Mouse (Mus musculus): ENCODE data around the gene Ccdc91. TPM values are rescaled to one million over a fixed set of nuclear protein-coding genes. Genes with fewer than 3 reads are reported as not detected.

Ccdc91 gene
- 41.8 and 44.6 TPM in 2 replicates for polyA plus RNA-seq (2015; fragmentation: Nextera tagmentation; extraction: Ambion mirVana)

DNA sequence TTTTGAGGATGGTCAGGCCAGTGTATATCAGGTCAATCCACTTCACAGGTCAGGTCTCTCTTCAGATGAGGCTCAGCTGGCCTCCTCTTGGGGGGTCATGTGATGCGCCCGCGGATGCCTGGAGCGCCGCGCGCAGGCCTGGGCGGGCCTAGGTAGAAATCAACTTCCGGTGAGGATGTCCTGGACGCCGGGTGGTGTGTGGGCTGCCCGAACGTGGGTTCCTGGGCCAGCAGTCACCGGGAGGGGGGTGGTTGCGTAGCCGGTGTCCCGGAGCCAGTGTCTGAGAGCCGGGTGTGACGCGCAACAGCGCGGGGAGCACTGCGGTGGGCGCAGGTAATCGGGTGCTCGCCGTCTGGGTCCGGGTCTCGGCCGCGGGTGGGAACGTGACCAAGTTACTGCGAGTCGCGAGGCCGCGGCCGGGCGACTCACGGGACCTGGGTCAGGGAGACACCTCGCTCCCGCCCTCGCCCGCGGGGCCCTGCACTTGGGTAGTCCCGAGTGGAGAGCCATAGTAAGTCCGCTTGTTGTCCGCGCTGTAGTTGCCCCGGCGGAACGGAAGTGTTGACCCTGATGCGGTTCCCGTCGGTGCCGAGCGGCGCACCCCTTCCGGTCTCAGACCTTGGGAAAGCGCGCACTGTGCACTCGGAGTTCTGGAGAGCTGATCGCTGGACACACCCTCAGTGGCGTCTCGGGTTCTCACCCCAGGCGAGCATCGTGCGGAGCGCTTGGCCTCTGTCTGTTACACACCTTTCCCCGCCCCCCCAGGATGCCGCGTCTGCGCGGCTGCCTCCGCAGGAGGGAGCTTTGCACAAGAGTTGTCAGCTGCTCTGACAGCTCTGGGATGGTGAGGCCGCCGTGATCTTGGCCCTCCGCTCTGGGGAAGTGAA is at the start of gene Ccdc91:
Gene Ccdc91 (plus strand): TSS at position 102 of the 887 bp plus-strand sequence.
- H3K27me3 ChIP-seq, result no peaks in the 10 kb centered on the region
- H3K9me3 ChIP-seq, result no peaks in the 10 kb centered on the region
- peak within 1 kb of the TSS; percentile 88 for H3K4me2 ChIP-seq
- peak within 1 kb of the TSS; percentile 90 for H3K9ac ChIP-seq
- peak; percentile 98 for ATAC-seq (ENCODE audit: low read depth)
- H3K4me1 ChIP-seq (replicated peaks), result peaks cover 6% of the 10 kb centered on the region
- peak within 1 kb of the TSS; percentile 87 for H3K27ac ChIP-seq (replicated peaks)
- WGBS, result under 1% methylated on average over 67 of the region's 78 CpGs
- H3K4me3 ChIP-seq, result peak within 1 kb of the TSS; percentile 76
- H3K36me3 ChIP-seq, result no peaks in the 10 kb centered on the region

DNA sequence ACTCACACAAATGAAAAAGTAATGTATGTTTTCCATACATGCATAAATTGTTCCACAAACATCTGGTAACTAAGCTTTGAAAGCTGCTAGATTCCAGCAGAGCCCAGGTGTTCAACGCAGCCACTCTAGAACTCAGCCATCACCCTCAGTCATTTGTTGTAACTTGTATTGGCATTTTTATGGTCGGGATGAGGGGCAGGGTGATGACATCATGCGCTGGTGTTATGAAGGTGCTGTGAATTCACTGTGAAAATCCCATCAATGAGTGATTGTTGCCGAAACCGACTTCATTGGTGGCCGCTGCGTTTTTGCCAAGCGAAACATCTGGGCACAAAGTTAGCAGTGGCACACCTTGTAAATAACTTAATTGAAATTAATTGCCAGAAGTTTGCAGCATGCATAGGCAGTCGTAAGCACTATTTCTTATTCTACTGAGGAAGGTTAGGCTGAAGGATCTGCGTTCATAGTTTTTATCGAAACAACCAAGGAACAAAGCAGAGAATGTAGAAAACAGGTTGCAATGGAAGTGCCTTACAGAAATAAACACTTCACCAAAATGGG is 48.6 kb upstream of the Ccdc91 start:
- no peak overlapping the region for H3K4me3 ChIP-seq
- no peak overlapping the region for H3K9ac ChIP-seq
- H3K4me2 ChIP-seq, result no peak overlapping the region
- no peaks in the 10 kb centered on the region for H3K27me3 ChIP-seq
- WGBS, result 83% methylated on average over 11 of the region's 11 CpGs
- H3K4me1 ChIP-seq (replicated peaks), result no peaks in the 10 kb centered on the region
- no peak for ATAC-seq (ENCODE audit: low read depth)
- H3K36me3 ChIP-seq, result no peaks in the 10 kb centered on the region
- H3K27ac ChIP-seq (replicated peaks), result no peak overlapping the region
- H3K9me3 ChIP-seq, result no peaks in the 10 kb centered on the region

DNA sequence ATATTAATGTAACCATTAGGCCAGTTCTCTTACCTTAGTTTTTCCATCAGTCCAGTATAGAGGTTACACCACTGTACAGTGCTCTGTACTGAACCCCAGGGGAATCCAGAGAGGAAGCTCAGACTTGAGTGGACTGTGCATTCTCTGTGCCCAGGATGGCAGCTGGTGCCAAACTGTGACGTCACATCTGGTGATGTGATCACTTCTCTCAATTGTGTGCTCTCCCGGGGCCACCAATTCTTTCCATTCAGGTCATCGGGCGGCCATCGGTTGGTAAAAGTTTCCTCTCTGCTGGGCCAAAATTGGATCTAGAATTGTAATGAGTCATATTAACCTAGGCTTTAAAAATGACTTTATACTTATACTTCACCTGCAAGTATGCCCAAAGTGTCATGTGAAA is 19.9 kb upstream of the Ccdc91 start:
- WGBS, result 88% methylated on average over 5 of the region's 5 CpGs
- no peak for ATAC-seq (ENCODE audit: low read depth)

DNA sequence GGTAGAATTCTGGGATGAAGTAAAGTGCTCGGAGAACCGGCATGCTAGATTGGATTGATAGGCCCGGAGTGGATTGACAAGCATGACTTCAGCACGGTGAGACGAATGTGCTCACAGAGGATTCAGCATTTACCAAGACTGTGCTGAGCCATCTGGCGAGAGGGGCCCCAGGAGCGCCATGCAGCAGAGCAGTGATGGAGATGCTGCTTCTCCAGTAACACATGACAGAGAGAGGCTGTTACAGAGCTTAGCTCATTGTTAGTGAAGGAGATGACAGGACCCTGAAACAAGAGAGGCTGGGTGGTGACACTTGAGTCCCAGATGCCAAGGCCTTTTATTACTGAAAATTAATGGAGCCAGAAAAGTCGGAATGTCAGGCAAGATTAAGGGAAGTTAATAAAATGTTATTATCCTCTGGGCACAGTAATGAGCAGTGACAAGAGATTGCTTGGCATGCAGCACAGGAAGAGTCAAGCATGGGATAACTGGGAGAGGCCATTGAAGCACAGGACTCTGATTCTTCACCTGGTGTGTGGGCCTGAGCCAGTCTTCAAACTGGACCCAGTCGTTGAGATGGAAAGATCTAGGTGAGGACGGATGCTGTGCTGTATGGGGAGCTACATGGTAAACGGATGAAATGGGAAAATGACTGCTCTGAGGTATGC is 16.9 kb upstream of the Ccdc91 start:
- Histone ChIP-seq H3K27me3 (no peaks in the 10 kb centered on the region), H3K9me3 (no peaks in the 10 kb centered on the region), H3K4me1 (replicated peaks) (no peaks in the 10 kb centered on the region), H3K36me3 (no peaks in the 10 kb centered on the region), H3K4me3 (no peak overlapping the region), H3K4me2 (no peak overlapping the region), H3K27ac (replicated peaks) (no peak overlapping the region), H3K9ac (no peak overlapping the region)
- WGBS, result 81% methylated on average over 11 of the region's 11 CpGs
- ATAC-seq (ENCODE audit: low read depth), result no peak

More for the DNA sequence above, 19.9 kb upstream of the Ccdc91 start:
- peaks cover 5% of the 10 kb centered on the region; the same call in 1 of the 2 replicates for H3K9me3 ChIP-seq
- H3K4me2 ChIP-seq, result no peak overlapping the region
- no peak overlapping the region for H3K9ac ChIP-seq
- no peak overlapping the region for H3K4me3 ChIP-seq
- no peaks in the 10 kb centered on the region for H3K36me3 ChIP-seq
- H3K4me1 ChIP-seq (replicated peaks), result no peaks in the 10 kb centered on the region
- H3K27me3 ChIP-seq, result no peaks in the 10 kb centered on the region
- H3K27ac ChIP-seq (replicated peaks), result no peak overlapping the region

DNA sequence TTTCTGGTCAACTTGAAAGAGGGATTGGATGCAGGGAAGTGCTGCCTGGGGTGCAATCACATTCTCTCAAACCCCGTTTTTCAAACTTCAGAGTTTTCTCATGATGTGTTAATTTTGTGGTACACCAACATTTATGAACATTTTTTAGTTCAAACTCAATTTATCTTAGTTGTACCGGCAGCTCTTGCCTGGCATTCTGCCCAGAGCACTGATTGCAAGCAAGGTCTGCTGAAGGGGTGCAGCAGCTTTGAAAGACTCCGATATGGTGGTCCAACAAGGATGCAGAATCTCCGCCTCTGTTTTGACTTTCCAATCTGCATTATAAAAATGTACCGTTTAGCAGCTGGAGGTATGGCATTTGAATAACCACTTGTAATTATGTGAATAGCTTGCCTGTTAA is 5.6 kb upstream of the Ccdc91 start:
- Histone ChIP-seq H3K4me2 (no peak overlapping the region), H3K9ac (no peak overlapping the region), H3K4me1 (replicated peaks) (no peaks in the 10 kb centered on the region), H3K27me3 (no peaks in the 10 kb centered on the region), H3K9me3 (no peaks in the 10 kb centered on the region), H3K4me3 (no peak overlapping the region), H3K36me3 (no peaks in the 10 kb centered on the region), H3K27ac (replicated peaks) (no peak overlapping the region)
- no peak for ATAC-seq (ENCODE audit: low read depth)
- 72% methylated on average over 5 of the region's 5 CpGs for WGBS

DNA sequence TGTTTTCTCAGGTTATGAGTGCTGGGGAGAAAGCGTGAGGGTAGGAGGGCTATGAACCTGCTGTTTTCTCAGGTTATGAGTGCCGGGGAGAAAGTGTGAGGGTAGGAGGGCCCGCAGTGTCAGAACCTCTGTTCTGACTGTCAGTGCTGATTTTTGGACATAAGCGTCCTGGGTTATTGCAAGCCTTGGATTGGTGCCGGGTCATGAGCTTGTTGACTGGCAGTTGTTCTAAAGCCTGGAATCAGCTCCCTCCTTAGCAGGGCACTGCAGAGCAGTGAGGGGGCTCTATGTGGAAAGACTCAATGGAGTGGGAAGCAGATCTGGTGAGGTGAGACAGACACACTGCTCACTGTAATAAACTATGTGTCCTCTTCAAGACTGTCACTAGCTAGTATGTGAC is 5.5 kb downstream of the Ccdc91 start:
- Histone ChIP-seq H3K27me3 (no peaks in the 10 kb centered on the region), H3K9me3 (no peaks in the 10 kb centered on the region), H3K4me1 (replicated peaks) (peaks cover 6% of the 10 kb centered on the region), H3K4me3 (no peak overlapping the region), H3K9ac (no peak overlapping the region), H3K36me3 (no peaks in the 10 kb centered on the region), H3K27ac (replicated peaks) (no peak overlapping the region), H3K4me2 (no peak overlapping the region)
- 94% methylated on average over 5 of the region's 5 CpGs for WGBS
- no peak for ATAC-seq (ENCODE audit: low read depth)

DNA sequence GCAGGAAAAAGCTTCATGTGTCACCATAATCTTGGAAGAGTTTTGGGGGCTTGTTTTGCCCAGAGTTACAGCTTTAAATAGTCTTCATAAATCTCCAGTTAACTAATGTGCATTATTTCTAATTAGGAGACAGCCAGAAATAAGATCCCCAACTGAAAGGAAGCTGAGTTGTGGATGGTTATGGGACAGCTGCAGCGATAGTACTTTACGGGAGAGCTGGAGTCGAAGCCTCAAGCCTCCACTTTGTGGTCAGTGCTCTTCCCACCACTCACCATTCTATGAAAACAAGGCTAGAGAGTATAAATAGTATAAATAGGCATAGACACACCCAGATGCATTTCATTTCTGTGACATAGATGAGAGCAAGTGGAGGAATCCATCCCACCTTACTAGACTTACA is 14.5 kb downstream of the Ccdc91 start:
- Histone ChIP-seq H3K4me3 (no peak overlapping the region), H3K27ac (replicated peaks) (no peak overlapping the region), H3K9me3 (no peaks in the 10 kb centered on the region), H3K4me1 (replicated peaks) (no peaks in the 10 kb centered on the region), H3K4me2 (no peak overlapping the region), H3K9ac (no peak overlapping the region), H3K27me3 (no peaks in the 10 kb centered on the region), H3K36me3 (no peaks in the 10 kb centered on the region)
- WGBS, result 95% methylated on average over 3 of the region's 3 CpGs
- ATAC-seq (ENCODE audit: low read depth), result no peak

DNA sequence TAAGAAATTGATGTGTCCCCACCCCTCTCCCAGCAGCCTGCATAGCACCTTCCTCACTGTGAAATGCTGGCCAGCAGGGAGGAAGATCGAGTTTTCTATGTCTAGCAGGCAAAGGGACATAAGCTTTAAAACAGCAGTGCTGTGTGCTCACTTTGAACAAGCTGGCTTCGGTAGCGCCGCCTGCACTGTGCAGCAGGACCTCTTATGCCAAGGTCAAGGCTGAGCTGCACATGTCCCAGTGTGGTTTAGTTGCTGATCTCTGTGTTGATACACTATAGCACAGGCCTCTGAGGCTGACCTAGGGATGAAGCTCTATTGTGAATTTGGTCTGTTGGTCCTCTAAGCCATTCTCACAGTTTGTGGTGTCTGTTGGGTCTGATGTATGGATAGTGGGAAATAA is 16.9 kb downstream of the Ccdc91 start:
- Histone ChIP-seq H3K27ac (replicated peaks) (no peak overlapping the region), H3K4me1 (replicated peaks) (no peaks in the 10 kb centered on the region), H3K9me3 (no peaks in the 10 kb centered on the region), H3K4me2 (no peak overlapping the region), H3K4me3 (no peak overlapping the region), H3K27me3 (no peaks in the 10 kb centered on the region), H3K9ac (no peak overlapping the region), H3K36me3 (no peaks in the 10 kb centered on the region)
- WGBS, result 92% methylated on average over 4 of the region's 4 CpGs
- no peak for ATAC-seq (ENCODE audit: low read depth)

DNA sequence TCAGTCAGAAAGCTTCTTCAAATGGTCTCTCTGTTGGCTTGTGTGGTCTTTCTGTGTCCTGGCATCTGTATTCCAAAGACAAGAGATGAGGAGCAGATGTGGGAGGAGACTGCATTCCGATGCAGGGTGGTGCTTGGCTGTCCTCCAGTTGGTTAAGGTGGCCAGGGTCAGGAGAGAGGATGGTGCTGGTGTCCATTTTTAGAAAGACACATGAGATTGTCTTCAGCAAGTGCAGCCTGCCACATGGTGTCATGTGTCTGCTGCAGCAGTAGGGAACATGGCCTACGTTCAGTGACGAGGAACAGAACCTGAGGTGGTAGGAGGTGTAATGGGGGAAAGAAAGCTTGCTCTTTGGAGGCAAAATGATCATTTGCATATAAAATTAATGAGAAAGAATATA is 25.8 kb downstream of the Ccdc91 start:
- Histone ChIP-seq H3K9ac (no peak overlapping the region), H3K9me3 (no peaks in the 10 kb centered on the region), H3K36me3 (no peaks in the 10 kb centered on the region), H3K4me3 (no peak overlapping the region), H3K27me3 (no peaks in the 10 kb centered on the region), H3K4me2 (no peak overlapping the region), H3K27ac (replicated peaks) (no peak overlapping the region), H3K4me1 (replicated peaks) (no peaks in the 10 kb centered on the region)
- 92% methylated on average over 3 of the region's 3 CpGs for WGBS
- ATAC-seq (ENCODE audit: low read depth), result no peak

DNA sequence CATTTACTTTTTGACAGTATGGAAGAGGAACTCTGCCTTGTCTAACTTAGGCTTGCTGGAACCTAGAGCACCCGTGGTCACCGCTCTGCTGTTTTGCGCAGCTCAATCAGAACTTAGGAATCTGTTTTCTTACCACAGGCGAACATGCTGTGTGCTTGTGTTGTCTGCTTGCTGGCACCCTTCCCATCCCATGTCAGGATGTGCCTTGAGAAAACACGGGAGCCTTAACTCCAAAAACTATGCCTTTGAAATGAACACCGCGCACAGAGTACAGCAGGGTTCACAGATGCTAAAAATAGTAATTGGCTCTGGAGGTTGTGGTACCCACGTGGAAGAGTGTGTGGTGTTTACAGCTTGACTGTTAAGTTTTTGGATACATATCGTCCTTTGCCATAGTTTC is 30.4 kb downstream of the Ccdc91 start:
- no peaks in the 10 kb centered on the region for H3K9me3 ChIP-seq
- H3K4me2 ChIP-seq, result no peak overlapping the region
- 79% methylated on average over 9 of the region's 9 CpGs for WGBS
- no peaks in the 10 kb centered on the region for H3K36me3 ChIP-seq
- no peaks in the 10 kb centered on the region for H3K27me3 ChIP-seq
- no peaks in the 10 kb centered on the region for H3K4me1 ChIP-seq (replicated peaks)
- no peak overlapping the region for H3K4me3 ChIP-seq
- ATAC-seq (ENCODE audit: low read depth), result no peak
- H3K9ac ChIP-seq, result no peak overlapping the region
- H3K27ac ChIP-seq (replicated peaks), result no peak overlapping the region

DNA sequence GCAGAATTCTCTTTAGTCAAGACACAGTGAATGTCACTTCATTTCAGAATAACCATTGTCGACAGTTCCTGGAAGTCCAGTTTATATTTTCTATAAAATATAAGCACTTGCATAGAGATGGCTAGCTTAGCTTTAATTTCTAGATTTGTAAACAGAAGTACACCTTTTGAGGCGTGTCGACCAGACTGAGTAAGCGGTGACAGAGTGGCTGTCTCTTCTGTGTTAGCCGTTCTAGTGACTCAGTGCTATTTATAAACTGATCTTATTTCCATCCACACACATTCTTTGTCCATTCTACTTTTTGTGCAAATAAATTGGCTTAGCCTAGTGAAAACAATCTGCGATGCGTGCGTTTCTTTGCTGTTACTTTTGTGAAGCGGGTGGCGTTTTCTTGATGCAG is 30.9 kb downstream of the Ccdc91 start:
- H3K4me3 ChIP-seq, result no peak overlapping the region
- 0 out of 2 replicates have a peak, but pooled peaks cover 3% of the 10 kb centered on the region for H3K36me3 ChIP-seq
- H3K9me3 ChIP-seq, result no peaks in the 10 kb centered on the region
- H3K9ac ChIP-seq, result no peak overlapping the region
- no peak overlapping the region for H3K27ac ChIP-seq (replicated peaks)
- no peak for ATAC-seq (ENCODE audit: low read depth)
- WGBS, result 90% methylated on average over 10 of the region's 10 CpGs
- H3K27me3 ChIP-seq, result no peaks in the 10 kb centered on the region
- H3K4me2 ChIP-seq, result no peak overlapping the region
- no peaks in the 10 kb centered on the region for H3K4me1 ChIP-seq (replicated peaks)

DNA sequence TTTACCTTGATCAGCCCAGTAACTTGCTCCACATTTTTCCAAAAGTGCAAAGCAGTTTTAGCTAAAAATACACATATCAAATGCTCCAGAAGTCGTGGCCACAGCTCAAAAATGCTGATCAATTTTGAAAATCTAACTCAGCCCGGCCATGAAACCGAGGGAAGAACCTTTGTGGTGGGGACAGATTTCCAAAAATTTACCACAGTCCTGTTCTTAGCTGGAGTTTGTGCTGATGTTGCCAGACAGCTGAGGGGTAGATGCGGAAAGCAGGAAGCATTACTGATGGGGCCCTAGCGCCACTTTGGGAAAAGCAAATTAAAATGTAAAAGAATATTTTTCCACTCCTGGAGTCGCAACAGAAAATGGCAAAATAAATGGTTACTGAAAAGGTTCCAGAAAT is 31.6 kb downstream of the Ccdc91 start:
- Histone ChIP-seq H3K4me1 (replicated peaks) (no peaks in the 10 kb centered on the region), H3K27ac (replicated peaks) (no peak overlapping the region), H3K4me3 (no peak overlapping the region), H3K9ac (no peak overlapping the region), H3K4me2 (no peak overlapping the region), H3K9me3 (no peaks in the 10 kb centered on the region), H3K36me3 (0 out of 2 replicates have a peak, but pooled peaks cover 4% of the 10 kb centered on the region), H3K27me3 (no peaks in the 10 kb centered on the region)
- WGBS, result 91% methylated on average over 6 of the region's 6 CpGs
- ATAC-seq (ENCODE audit: low read depth), result no peak

Measured in neural tube, embryonic 13.5 days (tissue).